Mouse (Mus musculus) ES-E14 (cell line): Measurements from ENCODE around the gene Urah. TPM values are rescaled to one million over a fixed set of nuclear protein-coding genes. Genes with fewer than 3 reads are reported as not detected.

Source experiments
- DNase-seq: peaks from one replicate; pipeline ENCODE4 v3.0.0-alpha.2; 2013; ENCODE audit warnings: low read depth, low spot score
- H3K27ac ChIP-seq: 2 replicates; pipeline ENCODE4 v1.5.1; 2012; ENCODE audit warnings: low read depth, mild to moderate bottlenecking, low read length, moderate library complexity, mixed read lengths; ENCODE audit not compliant: poor library complexity, insufficient read depth, severe bottlenecking
- H3K36me3 ChIP-seq: 2 replicates; pipeline ENCODE4 v1.6.1; 2012; ENCODE audit warnings: mild to moderate bottlenecking, low read length, moderate library complexity, mixed read lengths; ENCODE audit not compliant: control insufficient read depth, poor library complexity, insufficient read depth, severe bottlenecking
- H3K4me1 ChIP-seq, 2 experiments: fragments of 150-350 bp in 1 of 2; sonication (generic) in 1 of 2; 2 replicates each; pipeline ENCODE4 v1.6.1; 2012; ENCODE audit warnings: low read length in 2 of 2, mild to moderate bottlenecking in 1 of 2, mixed read lengths in 1 of 2; ENCODE audit not compliant: control insufficient read depth in 2 of 2, insufficient read depth in 2 of 2, poor library complexity in 1 of 2
- H3K4me3 ChIP-seq, 2 experiments: fragments of 150-350 bp in 1 of 2; sonication (generic) in 1 of 2; 2 replicates each; pipeline ENCODE4 v1.5.1; 2012; ENCODE audit warnings: low read length in 2 of 2, low read depth in 1 of 2, mild to moderate bottlenecking in 1 of 2, mixed read lengths in 1 of 2; ENCODE audit not compliant: insufficient read depth in 1 of 2, poor library complexity in 1 of 2, severe bottlenecking in 1 of 2
- H3K9ac ChIP-seq: 2 replicates; pipeline ENCODE4 v1.6.1; 2012; ENCODE audit warnings: low read depth, mild to moderate bottlenecking, low read length, mixed read lengths; ENCODE audit not compliant: poor library complexity, insufficient read depth, severe bottlenecking
- H3K9me3 ChIP-seq: fragments of 150-350 bp; sonication (generic); 2 replicates; pipeline ENCODE4 v1.6.1; 2012; ENCODE audit warnings: low read depth, mild to moderate bottlenecking, low read length; ENCODE audit not compliant: control insufficient read depth, insufficient read depth
- CHD2 ChIP-seq: IDR thresholded peaks from 2 replicates; pipeline ENCODE4 v1.6.1; 2014; ENCODE audit warnings: mild to moderate bottlenecking, low read depth, low read length, inconsistent platforms
- HCFC1 ChIP-seq: IDR thresholded peaks from 2 replicates; pipeline ENCODE4 v1.6.1; 2012; ENCODE audit warnings: low read length, inconsistent platforms, borderline replicate concordance; ENCODE audit not compliant: insufficient read depth
- MAFK ChIP-seq: IDR thresholded peaks from 2 replicates; pipeline ENCODE4 v1.6.1; 2014; ENCODE audit warnings: mild to moderate bottlenecking, low read depth, low read length, inconsistent platforms; ENCODE audit not compliant: insufficient read depth
- ZC3H11A ChIP-seq: IDR thresholded peaks from 2 replicates; pipeline ENCODE4 v1.6.1; 2012; ENCODE audit warnings: low read depth, mild to moderate bottlenecking, inconsistent platforms, low read length, borderline replicate concordance
- ZNF384 ChIP-seq: IDR thresholded peaks from 2 replicates; pipeline ENCODE4 v1.6.1; 2012; ENCODE audit warnings: low read depth, low read length, inconsistent platforms
- in situ Hi-C, 2 experiments: fragments of 600-800 bp; cut with MboI; formaldehyde crosslinking; loops; one replicate each; pipeline ENCODE4 v1.15.1; 2025; ENCODE audit warnings: low sequenced_read_pairs in 2 of 2, inconsistent platforms in 1 of 2; ENCODE audit not compliant: unreplicated experiment in 2 of 2
- total RNA-seq: library from RNA; depleted of rRNA; stranded (reverse); fragments of 300-350 nt; gene quantifications from 2 replicates; pipeline ENCODE4 v1.2.3, GENCODE M21; 2012; rRNA removed

Gene Urah
- total RNA-seq, 1 experiment = 19.5 TPM

DNA sequence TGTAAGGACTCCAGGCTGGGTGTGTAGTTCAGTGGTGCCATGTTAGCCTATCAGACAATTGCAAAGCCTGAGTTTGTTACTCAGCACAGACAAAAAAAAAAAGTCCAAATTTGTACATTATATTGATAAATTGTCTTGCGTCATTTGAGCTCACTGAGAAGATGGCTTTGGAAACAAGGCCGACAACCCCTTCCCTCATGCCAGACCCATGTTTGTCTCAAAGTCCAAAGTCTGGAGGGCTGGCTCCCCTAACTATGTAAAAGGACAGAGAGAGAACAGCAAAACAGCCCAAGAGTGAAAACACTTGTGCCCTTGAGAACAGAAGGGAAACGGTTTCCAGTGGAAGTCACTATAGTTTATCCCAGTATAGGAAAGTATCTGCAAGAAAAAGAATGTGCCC lies 45.6 kb downstream of the Urah start:
- DNase-seq = no peak
- Histone ChIP-seq H3K9me3 (no peaks in the 10 kb centered on the region), H3K9ac (no peak overlapping the region), H3K27ac (no peak overlapping the region), H3K4me3 (no peak overlapping the region), H3K36me3 (peaks cover 21% of the 10 kb centered on the region), H3K4me1 (0 out of 4 replicates have a peak, but pooled peaks cover 0 to 3% of the 10 kb centered on the region in 2 experiments)
- TF ChIP-seq ZC3H11A = no peak
- TF ChIP-seq HCFC1 = no peak
- no peak for TF ChIP-seq ZNF384
- TF ChIP-seq CHD2 = no peak
- no peak for TF ChIP-seq MAFK
- in situ Hi-C loops = no loop called here

- H3K9me3 ChIP-seq = no peaks in the 10 kb centered on the region
- H3K36me3 ChIP-seq = peaks cover 21% of the 10 kb centered on the region
- H3K9ac ChIP-seq = peak overlapping the region; percentile 71
- H3K27ac ChIP-seq = no peak overlapping the region; the same call in 1 of the 2 replicates
- in situ Hi-C loops = no loop called here
- TF ChIP-seq ZNF384 = 0 out of 2 replicates have a peak, but pooled peaks have one; percentile 33
- TF ChIP-seq HCFC1 = no peak
- 0 out of 4 replicates have a peak, but pooled peaks cover 0 to 3% of the 10 kb centered on the region in 2 experiments for H3K4me1 ChIP-seq
- DNase-seq = no peak
- peak overlapping the region; percentile 83 to 95 for H3K4me3 ChIP-seq
Measured at GRCm38 (mm10) chr7:140880865-140881515, 46.2 kb downstream of the Urah start.

DNA sequence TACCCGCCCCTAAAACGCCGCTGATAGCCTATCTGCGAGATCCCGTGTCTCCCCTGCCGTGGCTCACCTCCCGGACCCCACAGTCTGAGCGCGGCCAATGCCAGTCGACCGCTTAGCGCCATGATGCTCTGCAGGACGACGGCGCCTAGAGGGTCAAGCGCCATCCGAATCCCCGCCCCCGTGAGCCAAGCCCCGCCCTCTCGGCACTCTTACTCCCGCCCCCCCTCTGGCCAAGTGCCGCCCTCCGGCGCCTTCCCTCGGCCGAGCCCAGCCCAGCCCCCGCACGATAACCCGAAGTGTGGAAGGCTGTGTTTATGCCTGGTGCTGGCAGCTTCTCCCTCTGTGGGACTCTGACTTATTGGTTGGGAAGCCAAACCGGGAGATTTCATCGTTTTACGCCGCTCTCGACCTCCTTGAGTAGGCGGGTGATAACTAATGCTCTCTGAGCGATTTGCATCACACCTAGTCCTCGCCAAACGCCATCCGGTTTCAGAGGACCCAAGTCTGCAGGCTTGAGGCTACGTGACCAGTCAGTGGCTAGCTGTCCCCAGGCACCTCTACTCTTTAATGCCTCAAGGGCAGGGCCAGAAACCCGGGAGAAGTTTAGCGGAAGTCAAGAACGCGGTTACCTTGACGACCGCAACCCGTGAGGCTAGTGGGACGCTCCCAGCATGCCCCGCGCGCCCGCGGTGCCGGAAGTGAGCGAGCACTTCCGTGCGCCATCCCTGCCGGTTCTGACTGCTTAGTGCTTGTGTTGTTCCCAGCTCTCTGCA lies 47.1 kb downstream of the Urah start, which contains the start of the genes Psmd13 and Sirt3:
Gene Psmd13 (plus strand): TSS at position 273 of the 773 bp plus-strand sequence.
Gene Sirt3 (minus strand): TSS at position 614 of the 773 bp plus-strand sequence.
- Histone ChIP-seq H3K9ac (peak within 1 kb of the TSS; percentile 89), H3K9me3 (no peaks in the 10 kb centered on the region), H3K4me1 (0 out of 4 replicates have a peak, but pooled peaks cover 0 to 3% of the 10 kb centered on the region in 2 experiments), H3K27ac (peak within 1 kb of the TSS; percentile 78), H3K4me3 (peak within 1 kb of the TSS; percentile 83 to 95), H3K36me3 (peaks cover 14% of the 10 kb centered on the region)
- no peak for TF ChIP-seq ZNF384
- peak; percentile 55; the same call in 1 of the 2 replicates for TF ChIP-seq HCFC1
- no peak for TF ChIP-seq CHD2
- no peak for TF ChIP-seq ZC3H11A
- TF ChIP-seq MAFK = no peak
- DNase-seq = peak; percentile 91
- in situ Hi-C loops = no loop called here

GRCm38 (mm10) chr7:140882469-140882803 lies 47.6 kb downstream of the Urah start:
- Histone ChIP-seq H3K4me3 (peak overlapping the region; percentile 83 to 95), H3K9me3 (no peaks in the 10 kb centered on the region), H3K36me3 (peaks cover 18% of the 10 kb centered on the region), H3K27ac (0 out of 2 replicates have a peak overlapping the region, but pooled peaks have one; percentile 45), H3K4me1 (0 out of 4 replicates have a peak, but pooled peaks cover 0 to 3% of the 10 kb centered on the region in 2 experiments), H3K9ac (peak overlapping the region; percentile 89)
- in situ Hi-C loops = no loop called here
- TF ChIP-seq CHD2 (no peak), HCFC1 (peak; percentile 4; the same call in 1 of the 2 replicates)
- DNase-seq = no peak

Other genes starting within 250 kb of the Urah start
- 0.32 and 0.36 TPM in 2 replicates for gene Olfr46, start 233.7 kb upstream of the Urah start, total RNA-seq
- not detected in 2 replicates for gene Olfr61, start 206.0 kb upstream of the Urah start, total RNA-seq
- not detected in 2 replicates for gene Olfr53, start 188.6 kb upstream of the Urah start, total RNA-seq
- gene Olfr539, start 175.1 kb upstream of the Urah start, total RNA-seq = 0.40 and 0.53 TPM in 2 replicates
- gene Olfr45, start 153.1 kb upstream of the Urah start, total RNA-seq = not detected in 2 replicates
- not detected in 2 replicates for gene Olfr541, start 137.8 kb upstream of the Urah start, total RNA-seq
- not detected in 2 replicates for gene Cyp2e1, start 71.3 kb upstream of the Urah start, total RNA-seq
- gene Syce1, start 47.2 kb upstream of the Urah start, total RNA-seq = 12.2 and 21.6 TPM in 2 replicates
- 12.0 and 13.6 TPM in 2 replicates for gene Zfp941, start 12.8 kb upstream of the Urah start, total RNA-seq
- not detected in 2 replicates for gene Scgb1c1, start 10.5 kb downstream of the Urah start, total RNA-seq
- gene Odf3, start 12.8 kb downstream of the Urah start, total RNA-seq = 0.16 TPM in 1 of 2 replicates, not detected in the other
- gene Gm45785, start 21.3 kb downstream of the Urah start, total RNA-seq = 0.89 and 1.6 TPM in 2 replicates
- gene Ric8a, start 21.9 kb downstream of the Urah start, total RNA-seq = 60.5 and 90.0 TPM in 2 replicates
- gene Bet1l, start 22.6 kb downstream of the Urah start, total RNA-seq = 21.6 and 31.5 TPM in 2 replicates
- gene Psmd13, start 47.0 kb downstream of the Urah start, total RNA-seq = 164 and 199 TPM in 2 replicates
- 18.2 and 26.3 TPM in 2 replicates for gene Sirt3, start 47.3 kb downstream of the Urah start, total RNA-seq
- gene Cox8b, start 65.4 kb downstream of the Urah start, total RNA-seq = not detected in 2 replicates
- 0.27 and 0.74 TPM in 2 replicates for gene Nlrp6, start 85.9 kb downstream of the Urah start, total RNA-seq
- gene Pgghg, start 106.4 kb downstream of the Urah start, total RNA-seq = 10.0 and 12.5 TPM in 2 replicates
- 7.7 and 18.6 TPM in 2 replicates for gene Ifitm5, start 115.3 kb downstream of the Urah start, total RNA-seq
- gene Gm45717, start 120.9 kb downstream of the Urah start, total RNA-seq = not detected in 2 replicates
- 679 and 1,158 TPM in 2 replicates for gene Ifitm2, start 121.0 kb downstream of the Urah start, total RNA-seq
- gene Ifitm1, start 132.2 kb downstream of the Urah start, total RNA-seq = 274 and 585 TPM in 2 replicates
- 353 and 601 TPM in 2 replicates for gene Ifitm3, start 175.8 kb downstream of the Urah start, total RNA-seq
- gene Ifitm6, start 182.9 kb downstream of the Urah start, total RNA-seq = 0.36 TPM in 1 of 2 replicates, not detected in the other
- not detected in 2 replicates for gene Gm17387, start 194.1 kb downstream of the Urah start, total RNA-seq
- gene B4galnt4, start 226.1 kb downstream of the Urah start, total RNA-seq = 31.1 and 78.3 TPM in 2 replicates
- 8.0 and 12.2 TPM in 2 replicates for gene Pkp3, start 243.2 kb downstream of the Urah start, total RNA-seq